Mouse (Mus musculus): ENCODE data around the gene Cdk19.

DNA sequence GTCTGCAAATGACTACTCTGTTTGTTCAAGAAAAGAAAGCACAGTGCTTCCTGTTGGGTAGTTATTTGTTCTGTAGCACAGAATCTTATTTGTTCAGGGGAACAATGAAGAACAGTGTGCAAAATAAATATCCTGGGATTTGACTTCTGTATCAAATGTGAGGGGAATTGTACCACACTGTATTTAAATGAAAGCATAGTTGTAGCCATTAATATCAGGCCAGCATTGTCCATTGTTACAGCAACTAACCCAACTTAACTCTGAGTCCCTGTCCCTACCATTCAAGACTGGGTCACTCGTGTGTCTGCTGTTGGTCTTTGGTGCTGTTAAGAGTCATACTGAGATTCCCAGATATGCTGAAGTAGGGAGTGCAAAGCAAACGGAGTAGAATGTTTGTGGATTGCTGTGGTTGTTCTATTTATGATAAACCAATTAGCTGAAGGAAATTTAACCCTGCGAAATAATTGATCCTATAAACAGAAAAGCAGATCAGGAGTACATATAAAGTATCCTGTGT is 106.8 kb downstream of the Cdk19 start:
- TF ChIP-seq CTCF (IDR thresholded peaks at IDR 0.05; ENCODE audit: insufficient read depth, low read length) (no peak), POLR2A (IDR thresholded peaks at IDR 0.05; ENCODE audit: borderline replicate concordance, extremely low read depth, low read depth, low read length) (no peak)

Data from lung, adult 2 months (tissue).